In the genomic region with DNA sequence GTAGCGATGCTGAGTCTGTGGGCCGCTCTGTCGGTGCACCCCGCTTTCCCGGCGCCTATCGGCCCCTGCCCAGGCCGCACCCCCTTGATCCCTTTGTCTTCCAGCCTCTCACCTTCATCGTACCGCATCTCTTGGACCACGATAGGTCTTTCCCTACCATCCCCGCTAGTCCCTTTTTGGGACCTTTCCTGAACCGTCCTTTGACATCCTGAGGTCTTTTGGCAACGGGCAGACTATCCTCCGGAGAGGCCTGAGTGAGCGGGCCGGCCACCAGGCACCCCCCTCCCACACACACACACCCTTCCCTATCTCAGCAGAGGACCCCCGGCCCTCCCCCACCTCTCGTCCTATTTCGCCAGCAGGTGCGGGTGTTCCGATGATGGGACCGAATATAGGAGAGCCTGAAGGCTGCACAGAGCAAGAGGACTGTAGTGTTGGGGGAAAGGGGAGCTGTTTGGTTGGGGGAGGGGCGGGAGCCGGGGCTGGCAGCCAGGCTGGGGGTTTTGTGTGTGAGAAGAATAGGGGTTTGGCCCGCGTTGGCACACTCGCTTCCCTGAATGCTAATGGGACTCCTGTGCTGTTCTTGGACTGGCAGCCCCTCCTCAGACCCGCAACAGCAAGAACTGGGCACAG, we compare ENCODE assay signal across 8 mouse cellular contexts. TPM values are rescaled to one million over a fixed set of nuclear protein-coding genes. Genes with fewer than 3 reads are reported as not detected.
DNase-seq lines count a peak whose midpoint lies in the region; ATAC-seq and TF ChIP-seq lines count a peak whose summit lies in the region.

3110082J24Rik (minus strand) TSS at position 419 of the 633 bp plus-strand sequence.

- no peaks in the 10 kb centered on the region for H3K9me3 ChIP-seq in hindbrain, embryonic 14.5 days (ENCODE audit: control insufficient read depth, low read length)
- no peaks in the 10 kb centered on the region for H3K9me3 ChIP-seq in midbrain, postnatal 0 days (ENCODE audit: low read length)

- H3K4me3 ChIP-seq in gastrocnemius, adult 2 months = peak within 1 kb of the TSS; percentile 74
- H3K4me3 ChIP-seq in hindbrain, embryonic 14.5 days (replicated peaks; ENCODE audit: low read length) = peak within 1 kb of the TSS; percentile 70
- peak within 1 kb of the TSS; percentile 56 for H3K4me3 ChIP-seq in midbrain, postnatal 0 days (ENCODE audit: low read depth, low read length)

- no peaks in the 10 kb centered on the region for H3K27me3 ChIP-seq in hindbrain, embryonic 14.5 days (ENCODE audit: control insufficient read depth, insufficient read depth, low read length)
- no peaks in the 10 kb centered on the region for H3K27me3 ChIP-seq in midbrain, postnatal 0 days (ENCODE audit: insufficient read depth, low read length)

- ATAC-seq in hindbrain, embryonic 14.5 days (ENCODE audit: low FRiP score) = peak; percentile 52
- peak; percentile 58 for ATAC-seq in midbrain, postnatal 0 days (ENCODE audit: low FRiP score)

- no peak within 1 kb of the TSS for H3K27ac ChIP-seq in gastrocnemius, adult 2 months
- H3K27ac ChIP-seq in hindbrain, embryonic 14.5 days = peak within 1 kb of the TSS; percentile 84
- peak within 1 kb of the TSS; percentile 70 for H3K27ac ChIP-seq in midbrain, postnatal 0 days (ENCODE audit: low read depth, low read length)

- TF ChIP-seq CTCF in gastrocnemius, adult 2 months (IDR thresholded peaks at IDR 0.05) = no peak
- no peak for TF ChIP-seq CTCF in midbrain, postnatal 0 days (IDR thresholded peaks at IDR 0.05)

- peaks cover 35% of the 10 kb centered on the region for H3K4me1 ChIP-seq in hindbrain, embryonic 14.5 days (replicated peaks; ENCODE audit: control insufficient read depth, insufficient read depth, low read length)
- H3K4me1 ChIP-seq in midbrain, postnatal 0 days (ENCODE audit: insufficient read depth, low read length) = peaks cover 9% of the 10 kb centered on the region; the same call in 1 of the 2 replicates

- peak within 1 kb of the TSS; percentile 84 for H3K9ac ChIP-seq in hindbrain, embryonic 14.5 days
- H3K9ac ChIP-seq in midbrain, postnatal 0 days (replicated peaks; ENCODE audit: low read length, poor library complexity, severe bottlenecking) = peak within 1 kb of the TSS; percentile 65

- peak within 1 kb of the TSS; percentile 97 for H3K4me2 ChIP-seq in hindbrain, embryonic 14.5 days (replicated peaks)
- H3K4me2 ChIP-seq in midbrain, postnatal 0 days (ENCODE audit: low read depth, low read length, poor library complexity, severe bottlenecking) = peak within 1 kb of the TSS; percentile 99

- WGBS in hindbrain, embryonic 14.5 days = under 1% methylated on average over 29 of the region's 29 CpGs
- 2% methylated on average over 29 of the region's 29 CpGs for WGBS in midbrain, postnatal 0 days

- intact Hi-C loops in gastrocnemius, adult 2 months (cut with DNase I) = no loop called here

- H3K36me3 ChIP-seq in hindbrain, embryonic 14.5 days (replicated peaks; ENCODE audit: control insufficient read depth, insufficient read depth) = no peaks in the 10 kb centered on the region
- H3K36me3 ChIP-seq in midbrain, postnatal 0 days (ENCODE audit: insufficient read depth, low read length) = no peaks in the 10 kb centered on the region

- no peak for DNase-seq in gastrocnemius, adult 2 months
- DNase-seq in gastrocnemius, adult 8-10 months (ENCODE audit: low spot score in 2 of 2) = no peak
- DNase-seq in right cerebral cortex, adult 18-20 months = peak; percentile 43
- DNase-seq in right cerebral cortex, adult 2 months (ENCODE audit: low spot score in 2 of 2) = no peak
- DNase-seq in hindbrain, embryonic 14.5 days (ENCODE audit: low spot score) = peak; percentile 63
- peak; percentile 79 for DNase-seq in midbrain, postnatal 0 days (ENCODE audit: low spot score)
- DNase-seq in spleen, postnatal 36 days (ENCODE audit: low spot score in 2 of 2) = no peak
- DNase-seq in adrenal gland, postnatal 36 days = no peak

RNA-seq across cellular contexts. Expression of gene 3110082J24Rik, which starts in this region (rescaled TPM):
- not detected for total RNA-seq in gastrocnemius, adult 2 months (2021)
- total RNA-seq in gastrocnemius, adult 8-10 months (2022) = not detected
- polyA plus RNA-seq in hindbrain, embryonic 14.5 days (2014; fragmentation: Nextera tagmentation; extraction: Ambion mirVana) = 3.3 and 5.2 TPM in 2 replicates
- total RNA-seq in midbrain, postnatal 0 days (2014; rRNA removed) = 3.3 and 4.3 TPM in 2 replicates
- polyA plus RNA-seq in midbrain, postnatal 0 days (2015; fragmentation: Nextera tagmentation; extraction: Ambion mirVana) = 2.6 and 3.8 TPM in 2 replicates
- not detected for total RNA-seq in adrenal gland, postnatal 36 days (2021)

Comparison
In these comparisons a context has a peak if more than half of its experiments do, and no peak if none do; other contexts are left out.
1. DNase-seq: peak in right cerebral cortex, adult 18-20 months (single experiment), hindbrain, embryonic 14.5 days (single experiment) and midbrain, postnatal 0 days (single experiment); none in gastrocnemius, adult 2 months (single experiment), gastrocnemius, adult 8-10 months (0 of 2), right cerebral cortex, adult 2 months (0 of 2), spleen, postnatal 36 days (0 of 2) and adrenal gland, postnatal 36 days (0 of 2).
2. Peak in every context shown above with its lines, with median percentiles within 50 percentile points of each other: H3K4me3 ChIP-seq.